Comparison of ENCODE assay signal across 11 mouse cellular contexts in genomic region chr3:59870765-59871164, GRCm38 (mm10). TPM values are rescaled to one million over a fixed set of nuclear protein-coding genes. Genes with fewer than 3 reads are reported as not detected.
DNase-seq lines count a peak whose midpoint lies in the region; ATAC-seq lines count a peak whose summit lies in the region.
"Had no signal": no experiment of that assay in that cellular context is flagged by ENCODE, and none has a peak within 500 bp of the region (broad histone marks: within the 10 kb centered on the region; RNA-seq: fewer than 3 reads in every experiment).

No protein-coding gene starts in this region.

- 20% methylated on average over 2 of the region's 2 CpGs for WGBS in embryonic facial prominence, embryonic 14.5 days

- DNase-seq in cerebellum, adult 11 months, result peak; percentile 3
- no peak for DNase-seq in cerebellum, adult 9-11 months
- peak; percentile 43 for DNase-seq in urinary bladder, postnatal 14 days (ENCODE audit: low spot score)
- DNase-seq in urinary bladder, postnatal 4 days (ENCODE audit: low spot score in 2 of 2), result no peak
- peak; percentile 58 for DNase-seq in embryonic facial prominence, embryonic 14.5 days (ENCODE audit: low spot score)
- peak; percentile 34 to 63 for DNase-seq in kidney, postnatal 25 days
- DNase-seq in splenic B cell, adult 2 months (ENCODE audit: low read depth, low spot score), result peak; percentile 56

- no peaks in the 10 kb centered on the region for H3K36me3 ChIP-seq in embryonic facial prominence, embryonic 14.5 days (ENCODE audit: control insufficient read depth, insufficient read depth, low read length)
- H3K36me3 ChIP-seq in splenic B cell, adult 2 months (ENCODE audit: control insufficient read depth, insufficient read depth, low read length, poor library complexity, severe bottlenecking), result no peaks in the 10 kb centered on the region
- H3K36me3 ChIP-seq: G1E had no signal

- no peaks in the 10 kb centered on the region for H3K4me1 ChIP-seq in embryonic facial prominence, embryonic 14.5 days (ENCODE audit: control insufficient read depth, insufficient read depth, low read length)

- no peak overlapping the region for H3K9ac ChIP-seq in embryonic facial prominence, embryonic 14.5 days (ENCODE audit: low read depth, low read length)

- H3K4me3 ChIP-seq in embryonic facial prominence, embryonic 14.5 days (ENCODE audit: low read depth, low read length), result no peak overlapping the region

- H3K4me2 ChIP-seq in embryonic facial prominence, embryonic 14.5 days (ENCODE audit: low read depth, low read length), result no peak overlapping the region

- ATAC-seq in embryonic facial prominence, embryonic 14.5 days (ENCODE audit: low read depth), result no peak
- 0 out of 2 replicates have a peak, but pooled peaks have one; percentile 59 for ATAC-seq in megakaryocyte-erythroid progenitor cell, adult 5-6 weeks (replicated peaks; ENCODE audit: low FRiP score, low TSS enrichment, poor library complexity, severe bottlenecking)

- H3K27ac ChIP-seq in embryonic facial prominence, embryonic 14.5 days (replicated peaks; ENCODE audit: low read depth, low read length), result no peak overlapping the region

- H3K9me3 ChIP-seq in embryonic facial prominence, embryonic 14.5 days (ENCODE audit: control insufficient read depth, low read length), result no peaks in the 10 kb centered on the region
- H3K9me3 ChIP-seq: G1E had no signal

- no peaks in the 10 kb centered on the region; the same call in 1 of the 2 replicates for H3K27me3 ChIP-seq in embryonic facial prominence, embryonic 14.5 days (replicated peaks; ENCODE audit: control insufficient read depth, insufficient read depth, low read length)
- no peaks in the 10 kb centered on the region for H3K27me3 ChIP-seq in splenic B cell, adult 2 months (ENCODE audit: control insufficient read depth, insufficient read depth, low read length, poor library complexity, severe bottlenecking)

RNA-seq across cellular contexts. Expression of gene Gm8298, which starts 9.9 kb away (rescaled TPM):
- not detected in 2 replicates for polyA plus RNA-seq in embryonic facial prominence, embryonic 14.5 days (2014; fragmentation: Nextera tagmentation; extraction: Ambion mirVana)
- total RNA-seq in megakaryocyte-erythroid progenitor cell, adult 5-6 weeks (2014; fragmentation: Nextera tagmentation), result not detected in 2 replicates
- total RNA-seq in megakaryocyte-erythroid progenitor cell, adult 5-6 weeks (2017), result not detected in 2 replicates
- total RNA-seq: layer of hippocampus, adult 18-20 months had no signal
- polyA plus RNA-seq: G1E; small intestine, adult 2 months had no signal

RNA-seq across cellular contexts. Expression of gene C130079G13Rik, which starts 54.2 kb away (rescaled TPM):
- polyA plus RNA-seq in embryonic facial prominence, embryonic 14.5 days (2014; fragmentation: Nextera tagmentation; extraction: Ambion mirVana), result 0.24 and 0.55 TPM in 2 replicates
- total RNA-seq in megakaryocyte-erythroid progenitor cell, adult 5-6 weeks (2014; fragmentation: Nextera tagmentation), result not detected in 2 replicates
- not detected in 2 replicates for total RNA-seq in megakaryocyte-erythroid progenitor cell, adult 5-6 weeks (2017)
- total RNA-seq: G1E; layer of hippocampus, adult 18-20 months had no signal
- polyA plus RNA-seq: G1E; small intestine, adult 2 months had no signal

Comparison
In these comparisons a context has a peak if more than half of its experiments do, and no peak if none do; other contexts are left out.
1. DNase-seq: peak in cerebellum, adult 11 months (single experiment), urinary bladder, postnatal 14 days (single experiment), embryonic facial prominence, embryonic 14.5 days (single experiment), kidney, postnatal 25 days (2 of 2) and splenic B cell, adult 2 months (single experiment); none in cerebellum, adult 9-11 months (single experiment) and urinary bladder, postnatal 4 days (0 of 2).